Mouse (Mus musculus) liver, adult 2 months (tissue): Measurements from ENCODE around the gene Rbbp4.

ENCODE experiments used
- CTCF ChIP-seq: fragments of 200-500 bp; IDR thresholded peaks from 2 replicates; pipeline ENCODE4 v1.5.1; 2011; ENCODE audit warnings: low read depth, low read length, control low read depth
- POLR2A ChIP-seq: fragments of 200-500 bp; IDR thresholded peaks from 2 replicates; pipeline ENCODE4 v1.6.1; 2011; ENCODE audit warnings: low read length, control low read depth; ENCODE audit not compliant: insufficient read depth; ENCODE audit errors: extremely low read depth

GRCm38 (mm10) chr4:129261196-129261595, 74.0 kb downstream of the Rbbp4 start, which contains the start of gene C77080:
- TF ChIP-seq CTCF (no peak), POLR2A (no peak)
